Mouse (Mus musculus) spleen, postnatal 36 days (tissue): ENCODE data around the gene Srp54b.
"Not testable (repeated sequence)": the region's sequence is repeated elsewhere in the genome, so short reads cannot be mapped to it uniquely, and the experiment has no call there.

Experiments used
- DNase-seq, 2 experiments: peaks; one replicate each; pipeline ENCODE4 v3.0.0; 2022; ENCODE audit warnings: low spot score in 2 of 2, mixed read lengths in 1 of 2

Srp54b gene

GRCm38 (mm10) chr12:55154559-55155448 is at the start of gene Srp54b:
Srp54b (plus strand) TSS chr12:55155104.
- DNase-seq, result not testable (repeated sequence)

GRCm38 (mm10) chr12:55112616-55113015 is 42.3 kb upstream of the Srp54b start:
- not testable (repeated sequence) for DNase-seq

DNA sequence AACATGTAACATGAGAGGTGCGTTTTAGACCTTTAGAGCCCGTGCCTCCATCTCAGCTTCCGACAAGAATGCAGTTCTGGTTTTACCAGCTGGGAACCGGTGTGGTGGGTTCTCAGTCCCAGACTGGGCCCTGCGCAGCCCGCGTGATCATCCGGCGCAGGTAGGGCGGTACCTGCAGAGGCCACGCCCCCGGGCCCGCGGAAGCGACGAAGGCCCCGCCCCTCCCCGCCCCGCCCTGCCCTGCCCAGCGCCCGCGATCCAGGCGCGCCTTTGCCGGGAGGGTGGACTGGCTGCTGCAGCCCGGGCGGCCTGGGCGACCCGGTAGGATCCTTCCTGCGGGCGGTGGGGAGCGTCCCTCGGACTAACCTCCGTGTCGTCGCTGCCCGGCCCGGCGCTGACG is 30.7 kb upstream of the Srp54b start, which contains the start of gene Fam177a:
Fam177a (plus strand) TSS at position 228 of the 400 bp plus-strand sequence.
- DNase-seq, result not testable (repeated sequence)

DNA sequence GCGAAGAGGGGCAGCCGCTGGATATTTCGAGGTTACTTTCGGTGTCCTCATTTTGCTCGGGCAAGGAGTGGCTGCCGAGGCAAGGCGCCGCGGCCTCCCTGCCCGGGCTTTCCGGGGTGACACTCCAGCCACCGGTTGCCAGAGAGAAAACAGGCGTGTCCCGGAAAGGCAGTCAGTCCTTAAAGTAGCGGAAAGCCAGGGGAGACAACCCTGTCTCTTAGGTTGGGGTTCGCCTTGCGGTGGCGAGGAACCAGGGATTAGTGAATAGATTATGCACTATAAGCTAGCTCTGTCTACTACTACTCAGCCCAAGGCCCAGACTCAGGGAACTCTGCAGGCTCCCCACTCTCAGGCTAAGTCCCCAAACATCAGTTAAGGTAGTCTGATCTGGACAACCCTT is 30.2 kb upstream of the Srp54b start:
- DNase-seq, result not testable (repeated sequence)

GRCm38 (mm10) chr12:55135540-55135939 is 19.4 kb upstream of the Srp54b start:
- DNase-seq, result not testable (repeated sequence)

DNA sequence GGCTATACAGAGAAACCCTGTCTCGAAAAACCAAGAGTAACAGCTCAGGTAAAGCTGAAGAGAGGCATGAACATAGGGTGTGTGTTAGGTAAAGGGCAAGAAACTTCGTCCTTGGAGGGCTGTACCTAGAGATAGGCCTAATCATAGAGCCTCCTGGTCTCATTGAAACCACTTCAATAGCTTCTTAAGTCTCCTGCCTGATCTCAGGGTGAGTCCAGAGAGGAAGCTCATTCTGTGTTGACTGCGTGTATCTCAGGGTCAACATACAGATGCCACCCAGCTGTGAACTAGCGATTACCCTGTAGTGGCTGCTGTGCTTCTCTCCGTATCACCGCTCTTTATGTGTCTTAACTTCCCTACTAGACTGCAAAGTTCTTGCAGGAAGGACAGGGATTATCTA is 17.0 kb upstream of the Srp54b start:
- not testable (repeated sequence) for DNase-seq

DNA sequence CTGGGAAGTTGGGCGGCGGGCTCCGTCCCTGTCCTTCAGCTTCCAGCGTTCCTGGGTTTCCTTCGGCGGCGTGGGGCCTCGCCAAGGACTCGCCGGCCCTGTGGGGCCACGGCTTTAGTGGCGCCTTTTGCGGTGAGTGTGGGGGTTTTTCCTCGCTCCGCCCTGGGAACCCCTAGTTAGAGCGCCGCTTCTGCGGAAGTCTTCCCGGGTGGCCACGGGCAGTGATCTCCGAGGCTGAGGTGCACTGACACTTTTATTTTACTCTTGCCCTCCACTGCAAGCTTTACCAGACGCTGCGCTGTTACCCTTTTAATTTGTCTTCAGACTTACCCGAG is 512 bp downstream of the Srp54b start:
- not testable (repeated sequence) for DNase-seq

GRCm38 (mm10) chr12:55167034-55167557 is 12.2 kb downstream of the Srp54b start:
- DNase-seq, result not testable (repeated sequence)

- not testable (repeated sequence) for DNase-seq
These were observed 32.8 kb downstream of the Srp54b start for GRCm38 (mm10) chr12:55187686-55188085.

DNA sequence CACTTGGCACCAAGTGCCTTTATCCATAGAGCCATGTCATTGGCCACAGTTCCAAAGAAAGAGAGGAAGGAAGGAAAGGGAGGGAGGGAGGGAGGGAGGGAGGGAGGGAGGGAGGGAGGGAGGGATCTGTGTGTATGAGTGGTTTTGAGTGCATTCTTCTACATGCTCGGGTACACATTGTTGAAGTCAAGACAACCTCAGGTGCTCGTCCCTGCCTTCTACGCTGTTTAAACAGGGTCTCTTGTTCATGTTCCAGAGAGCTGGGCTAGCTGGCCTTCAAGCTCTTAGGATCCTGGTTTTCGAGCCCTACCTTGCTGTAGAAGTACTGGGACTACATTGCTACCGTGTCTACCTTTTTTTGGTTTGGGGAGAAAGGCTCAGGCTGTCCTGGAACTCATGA is 34.2 kb downstream of the Srp54b start:
- not testable (repeated sequence) for DNase-seq

- DNase-seq, result not testable (repeated sequence)
These were observed 44.4 kb downstream of the Srp54b start, which contains the start of gene 1700047I17Rik2 for GRCm38 (mm10) chr12:55199306-55199705. 1700047I17Rik2 (plus strand) TSS chr12:55199592.

DNA sequence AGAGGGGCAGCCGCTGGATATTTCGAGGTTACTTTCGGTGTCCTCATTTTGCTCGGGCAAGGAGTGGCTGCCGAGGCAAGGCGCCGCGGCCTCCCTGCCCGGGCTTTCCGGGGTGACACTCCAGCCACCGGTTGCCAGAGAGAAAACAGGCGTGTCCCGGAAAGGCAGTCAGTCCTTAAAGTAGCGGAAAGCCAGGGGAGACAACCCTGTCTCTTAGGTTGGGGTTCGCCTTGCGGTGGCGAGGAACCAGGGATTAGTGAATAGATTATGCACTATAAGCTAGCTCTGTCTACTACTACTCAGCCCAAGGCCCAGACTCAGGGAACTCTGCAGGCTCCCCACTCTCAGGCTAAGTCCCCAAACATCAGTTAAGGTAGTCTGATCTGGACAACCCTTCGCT is 44.9 kb downstream of the Srp54b start:
- DNase-seq, result not testable (repeated sequence)

- DNase-seq, result not testable (repeated sequence)
These were observed 58.0 kb downstream of the Srp54b start for GRCm38 (mm10) chr12:55212944-55213343.

- DNase-seq, result not testable (repeated sequence)
These were observed 75.0 kb downstream of the Srp54b start, which contains the start of gene Srp54c for GRCm38 (mm10) chr12:55229626-55230519. Srp54c (plus strand) TSS chr12:55230168.

- DNase-seq, result peak; percentile 2 to 3
These were observed 75.6 kb downstream of the Srp54b start for GRCm38 (mm10) chr12:55230520-55230861.
